Mouse (Mus musculus) intestine, postnatal 0 days (tissue): ENCODE results near the gene Sgsm3. TPM values are rescaled to one million over a fixed set of nuclear protein-coding genes. Genes with fewer than 3 reads are reported as not detected.
A peak's percentile ranks its signal among the peaks of the same experiment; 100 is the strongest.

Experiments used
- ATAC-seq: fragments of 200-750 bp; cut with Nextera tagmentation; 2 replicates; pipeline ENCODE4 v1.8.0; 2017; ENCODE audit warnings: mild to moderate bottlenecking, moderate TSS enrichment, moderate library complexity
- H3K27ac ChIP-seq: fragments of 300-500 bp; sonication (generic); 2 replicates; pipeline ENCODE4 v1.5.1; 2014; ENCODE audit warnings: mild to moderate bottlenecking, low read depth, low read length, moderate library complexity
- H3K27me3 ChIP-seq: fragments of 300-500 bp; sonication (generic); replicated peaks from 2 replicates; pipeline ENCODE4 v1.6.1; 2014; ENCODE audit warnings: low read length, mixed read lengths; ENCODE audit not compliant: control insufficient read depth, insufficient read depth
- H3K36me3 ChIP-seq: fragments of 300-500 bp; sonication (generic); 2 replicates; pipeline ENCODE4 v1.6.1; 2014; ENCODE audit warnings: mild to moderate bottlenecking, moderate library complexity; ENCODE audit not compliant: control insufficient read depth, insufficient read depth
- H3K4me1 ChIP-seq: fragments of 300-500 bp; sonication (generic); replicated peaks from 2 replicates; pipeline ENCODE4 v1.6.1; 2014; ENCODE audit warnings: antibody characterized with exemption, low read length, mixed read lengths; ENCODE audit not compliant: control insufficient read depth, insufficient read depth
- H3K4me2 ChIP-seq: fragments of 300-500 bp; sonication (generic); replicated peaks from 2 replicates; pipeline ENCODE4 v1.6.1; 2014; ENCODE audit warnings: low read depth, mild to moderate bottlenecking, moderate library complexity
- H3K4me3 ChIP-seq: fragments of 300-500 bp; sonication (generic); 2 replicates; pipeline ENCODE4 v1.5.1; 2014; ENCODE audit warnings: low read depth, low read length
- H3K9ac ChIP-seq: fragments of 300-500 bp; sonication (generic); 2 replicates; pipeline ENCODE4 v1.6.1; 2014; ENCODE audit warnings: mild to moderate bottlenecking, low read depth, low read length
- H3K9me3 ChIP-seq: fragments of 300-500 bp; sonication (generic); 2 replicates; pipeline ENCODE4 v1.6.1; 2016; ENCODE audit warnings: mixed run types; ENCODE audit not compliant: control insufficient read depth
- CTCF ChIP-seq: sonication (generic); IDR thresholded peaks from 2 replicates; pipeline ENCODE4 v1.5.1; 2016; ENCODE audit warnings: low read depth, mild to moderate bottlenecking, control low read depth, antibody characterized with exemption, moderate library complexity
- WGBS: fragments of 180-500 bp; shearing (Covaris S2); extraction: QIAGEN DNeasy Blood & Tissue Kit; methylation state at CpG from one replicate; pipeline ENCODE4 v1.1.7; 2014; 5-methylcytosine and 5-hydroxymethylcytosine counted together
- microRNA-seq: library from miRNA; unstranded; fragments of <30 nt; microRNA quantifications from one replicate; pipeline ENCODE4, GENCODE M21; 2016
- polyA plus RNA-seq: library from polyadenylated mRNA; unstranded; fragments of >200 nt; fragmentation: Nextera tagmentation; extraction: Ambion mirVana; gene quantifications from 2 replicates; pipeline ENCODE4 v1.2.1, GENCODE M21; 2015

The Sgsm3 gene
- polyA plus RNA-seq, 1 experiment from 2014 or later = 13.4 TPM

DNA sequence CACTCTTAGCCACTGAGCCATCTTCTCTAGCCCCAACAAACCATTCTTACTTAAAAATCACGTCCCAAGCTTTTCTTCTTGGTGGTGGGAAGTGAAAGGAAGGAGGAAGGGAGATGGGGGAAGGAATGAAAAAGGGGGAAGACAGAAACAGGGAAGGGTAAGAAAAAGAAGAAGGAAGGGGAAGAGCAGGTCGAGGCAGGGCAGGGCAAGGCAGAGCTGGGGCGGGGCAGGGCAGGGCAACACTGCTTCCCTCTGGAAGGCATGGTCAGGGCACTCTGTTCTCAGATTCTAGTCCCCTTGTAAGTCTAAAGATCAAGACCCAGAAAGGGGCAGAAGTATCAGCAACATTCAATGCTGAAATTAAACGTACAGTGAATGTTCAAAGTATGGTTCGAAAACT is 80.2 kb downstream of the Sgsm3 start:
- H3K27ac ChIP-seq = no peak overlapping the region
- TF ChIP-seq CTCF = no peak
- H3K4me2 ChIP-seq = no peak overlapping the region
- no peaks in the 10 kb centered on the region for H3K4me1 ChIP-seq
- no peak overlapping the region for H3K9ac ChIP-seq
- ATAC-seq = peak; percentile 32; the same call in 1 of the 2 replicates
- H3K4me3 ChIP-seq = no peak overlapping the region
- H3K27me3 ChIP-seq = no peaks in the 10 kb centered on the region
- H3K36me3 ChIP-seq = no peaks in the 10 kb centered on the region
- WGBS = 63% methylated on average over 5 of the region's 5 CpGs
- no peaks in the 10 kb centered on the region for H3K9me3 ChIP-seq

DNA sequence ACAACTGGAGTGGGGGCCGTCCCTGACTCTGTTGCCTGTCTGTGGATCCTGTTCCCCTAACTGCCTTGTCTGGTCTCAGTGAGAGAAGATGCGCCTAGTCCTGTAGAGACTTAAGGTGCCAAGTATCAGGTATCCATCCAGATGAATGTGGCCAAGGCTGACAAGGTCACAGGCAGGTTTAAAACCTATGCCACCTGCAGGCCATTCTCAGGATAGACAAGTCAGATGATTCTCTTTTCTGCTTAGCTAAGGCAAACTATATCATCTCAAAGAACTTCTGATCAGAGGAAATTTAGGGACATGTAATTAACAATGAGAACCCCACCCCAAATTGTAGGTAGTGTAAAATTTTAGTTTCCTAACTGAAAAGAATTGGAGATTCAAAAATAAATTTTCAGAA is 83.4 kb downstream of the Sgsm3 start:
- no peak for ATAC-seq
- H3K4me1 ChIP-seq = no peaks in the 10 kb centered on the region
- H3K36me3 ChIP-seq = no peaks in the 10 kb centered on the region
- H3K9ac ChIP-seq = no peak overlapping the region
- H3K4me3 ChIP-seq = no peak overlapping the region
- H3K9me3 ChIP-seq = no peaks in the 10 kb centered on the region
- no peak overlapping the region for H3K27ac ChIP-seq
- 100% methylated on average over 2 of the region's 2 CpGs for WGBS
- H3K4me2 ChIP-seq = no peak overlapping the region
- TF ChIP-seq CTCF = peak; percentile 62
- no peaks in the 10 kb centered on the region for H3K27me3 ChIP-seq

Small RNA genes lying within 50 kb of the gene (microRNA-seq; reads per million reads assigned to microRNA genes)
- 5.4 reads per million, percentile 14 among the genes with 10 or more reads in this experiment for gene Mir5113

Other genes with a start within 250 kb of the Sgsm3 start
- gene Adsl, start 29.3 kb upstream of the Sgsm3 start, polyA plus RNA-seq = 30.8 and 31.9 TPM in 2 replicates
- gene Mrtfa, start 213.0 kb downstream of the Sgsm3 start, polyA plus RNA-seq = 9.0 and 10.3 TPM in 2 replicates